Mouse (Mus musculus) hindbrain, embryonic 15.5 days (tissue): ENCODE data around the gene Nln. TPM values are rescaled to one million over a fixed set of nuclear protein-coding genes. Genes with fewer than 3 reads are reported as not detected.

Experiments
- ATAC-seq: fragments of 200-750 bp; cut with Nextera tagmentation; 2 replicates; pipeline ENCODE4 v1.8.0; 2017; ENCODE audit warnings: low read depth, moderate number of reproducible peaks, moderate TSS enrichment; ENCODE audit not compliant: low FRiP score
- H3K27ac ChIP-seq: fragments of 300-500 bp; sonication (generic); replicated peaks from 2 replicates; pipeline ENCODE4 v1.5.1; 2015; ENCODE audit warnings: mild to moderate bottlenecking, inconsistent platforms
- H3K27me3 ChIP-seq: fragments of 300-500 bp; sonication (generic); 2 replicates; pipeline ENCODE4 v1.6.1; 2015; ENCODE audit warnings: control low read depth, inconsistent platforms
- H3K36me3 ChIP-seq: fragments of 300-500 bp; sonication (generic); 2 replicates; pipeline ENCODE4 v1.6.1; 2015; ENCODE audit warnings: control low read depth, inconsistent platforms
- H3K4me1 ChIP-seq: fragments of 300-500 bp; sonication (generic); replicated peaks from 2 replicates; pipeline ENCODE4 v1.6.1; 2015; ENCODE audit warnings: control low read depth, inconsistent platforms
- H3K4me2 ChIP-seq: fragments of 300-500 bp; sonication (generic); 2 replicates; pipeline ENCODE4 v1.6.1; 2015; ENCODE audit warnings: moderate library complexity, mild to moderate bottlenecking, inconsistent platforms
- H3K4me3 ChIP-seq: fragments of 300-500 bp; sonication (generic); 2 replicates; pipeline ENCODE4 v1.5.1; 2015; ENCODE audit warnings: mild to moderate bottlenecking, inconsistent platforms
- H3K9ac ChIP-seq: fragments of 300-500 bp; sonication (generic); 2 replicates; pipeline ENCODE4 v1.6.1; 2015; ENCODE audit warnings: inconsistent platforms
- H3K9me3 ChIP-seq: fragments of 300-500 bp; sonication (generic); 2 replicates; pipeline ENCODE4 v1.6.1; 2016; ENCODE audit warnings: control low read depth, inconsistent platforms
- WGBS: fragments of 180-500 bp; shearing (Covaris S2); methylation state at CpG from one replicate; pipeline ENCODE4 v1.1.7; 2015; 5-methylcytosine and 5-hydroxymethylcytosine counted together
- polyA plus RNA-seq: library from polyadenylated mRNA; unstranded; fragments of >200 nt; fragmentation: Nextera tagmentation; extraction: Ambion mirVana; gene quantifications from 2 replicates; pipeline ENCODE4 v1.2.1, GENCODE M21; 2015

Nln gene
- polyA plus RNA-seq, 1 experiment from 2014 or later = 64.6 TPM

DNA sequence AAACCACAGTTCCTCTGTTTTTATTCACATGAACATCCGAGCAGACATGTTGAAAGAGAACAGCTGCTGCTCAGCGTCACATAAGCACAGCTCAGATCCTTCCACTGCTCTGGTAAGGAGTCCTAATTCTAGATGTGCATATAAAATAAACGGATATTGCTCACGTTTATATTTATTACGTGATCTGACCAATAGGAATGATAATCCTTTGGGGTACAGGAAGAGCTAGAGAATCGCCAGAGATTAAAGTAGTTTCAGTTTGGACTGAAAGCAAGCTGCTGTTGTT lies 83.8 kb downstream of the Nln start:
- Histone ChIP-seq H3K27me3 (no peaks in the 10 kb centered on the region), H3K27ac (peak overlapping the region; percentile 54; the same call in 1 of the 2 replicates), H3K9ac (no peak overlapping the region), H3K4me2 (no peak overlapping the region), H3K36me3 (peaks cover 6% of the 10 kb centered on the region), H3K4me3 (no peak overlapping the region), H3K9me3 (no peaks in the 10 kb centered on the region), H3K4me1 (peaks cover 9% of the 10 kb centered on the region; the same call in 1 of the 2 replicates)
- no peak for ATAC-seq
- WGBS = 78% methylated on average over 6 of the region's 6 CpGs

DNA sequence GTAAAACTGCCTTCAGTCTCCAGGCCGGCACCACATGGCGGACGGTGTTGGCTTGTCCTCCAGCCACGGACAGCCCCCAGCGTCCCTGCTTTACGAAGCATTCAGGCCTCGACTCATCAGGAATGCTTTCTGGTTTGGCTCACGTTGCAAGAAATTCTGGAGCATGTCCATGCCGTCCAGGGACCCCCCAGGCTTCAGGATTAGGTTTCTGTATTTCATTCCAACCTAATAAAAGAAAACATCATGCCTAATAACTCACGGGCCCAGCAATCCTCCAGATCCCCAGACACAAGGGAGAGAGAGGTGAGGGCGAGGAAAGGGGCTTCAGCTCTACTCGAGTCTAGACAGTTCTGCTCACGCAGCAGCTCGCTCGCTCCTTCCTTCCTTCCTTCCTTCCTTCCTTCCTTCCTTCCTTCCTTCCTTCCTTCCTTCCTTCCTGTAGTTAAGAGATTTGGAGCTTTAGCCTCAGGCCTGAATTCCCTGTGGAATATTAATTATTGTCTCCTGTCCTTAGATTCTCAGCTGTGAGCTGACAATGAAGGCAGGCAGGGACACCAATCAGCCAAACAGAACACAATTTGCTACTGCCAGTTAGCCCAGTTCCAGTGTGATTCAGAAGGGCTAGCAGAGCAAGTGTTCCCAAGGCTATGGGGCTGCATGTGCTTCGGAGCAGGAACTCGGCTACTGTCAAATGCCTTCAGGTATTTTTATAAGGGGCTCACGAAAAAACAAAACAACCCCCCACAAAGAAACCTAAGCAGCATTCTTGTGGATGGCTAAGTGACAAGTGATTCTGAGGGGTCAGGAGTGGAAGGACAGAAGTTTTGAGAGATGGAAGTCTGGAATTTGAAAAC lies 84.3 kb downstream of the Nln start:
- Histone ChIP-seq H3K27ac (peak overlapping the region; percentile 54), H3K9me3 (no peaks in the 10 kb centered on the region), H3K27me3 (no peaks in the 10 kb centered on the region), H3K9ac (no peak overlapping the region), H3K4me3 (no peak overlapping the region), H3K4me2 (no peak overlapping the region), H3K36me3 (peaks cover 8% of the 10 kb centered on the region), H3K4me1 (peaks cover 9% of the 10 kb centered on the region; the same call in 1 of the 2 replicates)
- no peak; the same call in 1 of the 2 replicates for ATAC-seq
- 43% methylated on average over 18 of the region's 18 CpGs for WGBS

DNA sequence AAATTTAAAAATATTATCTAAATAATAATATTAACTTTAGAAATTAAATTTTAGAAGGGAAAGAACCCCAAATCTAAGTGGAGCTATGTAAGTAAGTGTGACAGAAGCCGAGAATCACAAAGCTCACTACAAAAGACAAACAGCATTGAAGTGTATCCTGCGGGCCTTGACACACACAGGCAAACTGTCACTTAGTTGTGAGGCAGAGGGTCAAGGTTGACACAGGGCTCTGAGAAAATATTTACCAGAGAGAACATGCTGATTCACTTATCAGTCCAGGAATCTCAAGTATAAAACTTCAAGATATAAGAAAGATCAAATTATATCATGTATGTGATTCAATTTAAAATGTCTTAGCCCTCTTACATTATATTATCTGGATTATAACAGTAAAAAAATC lies 85.1 kb downstream of the Nln start:
- H3K27me3 ChIP-seq = no peaks in the 10 kb centered on the region
- H3K4me3 ChIP-seq = no peak overlapping the region
- H3K4me1 ChIP-seq = peaks cover 9% of the 10 kb centered on the region; the same call in 1 of the 2 replicates
- no peak overlapping the region for H3K9ac ChIP-seq
- no peak overlapping the region for H3K27ac ChIP-seq
- 75% methylated on average over 2 of the region's 2 CpGs for WGBS
- no peak for ATAC-seq
- no peaks in the 10 kb centered on the region for H3K9me3 ChIP-seq
- peaks cover 11% of the 10 kb centered on the region for H3K36me3 ChIP-seq
- no peak overlapping the region for H3K4me2 ChIP-seq

DNA sequence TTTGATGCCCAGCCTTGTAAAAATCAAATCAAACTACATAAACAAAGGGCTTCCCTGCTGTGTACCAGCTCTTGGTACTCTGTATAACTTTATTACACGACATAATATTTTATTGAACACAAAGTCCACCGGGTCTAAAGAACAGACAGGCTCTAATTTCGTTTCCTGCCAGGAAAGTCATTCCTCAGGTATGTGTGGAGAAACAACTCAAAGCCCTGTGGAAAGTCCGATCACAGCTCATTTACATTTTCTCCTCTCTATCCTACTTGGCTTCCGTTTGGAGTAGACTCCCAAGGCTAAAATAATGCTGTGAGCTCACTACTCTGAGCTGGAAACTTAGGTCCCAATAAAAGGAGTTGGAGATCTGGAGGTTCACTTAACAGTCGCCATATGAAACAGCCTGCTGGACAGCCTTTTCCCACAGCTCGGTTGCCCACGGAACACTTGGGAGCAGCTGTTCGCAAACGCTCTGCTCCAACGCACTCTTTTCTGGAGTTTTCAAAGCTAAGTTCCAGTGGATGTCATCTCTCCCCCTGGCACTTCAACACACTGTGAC lies 86.0 kb downstream of the Nln start:
- no peak overlapping the region for H3K4me2 ChIP-seq
- no peaks in the 10 kb centered on the region for H3K9me3 ChIP-seq
- no peak overlapping the region for H3K27ac ChIP-seq
- H3K9ac ChIP-seq = no peak overlapping the region
- no peaks in the 10 kb centered on the region for H3K27me3 ChIP-seq
- no peak overlapping the region for H3K4me3 ChIP-seq
- WGBS = 68% methylated on average over 11 of the region's 11 CpGs
- peaks cover 11% of the 10 kb centered on the region for H3K36me3 ChIP-seq
- ATAC-seq = no peak
- H3K4me1 ChIP-seq = peaks cover 9% of the 10 kb centered on the region; the same call in 1 of the 2 replicates

DNA sequence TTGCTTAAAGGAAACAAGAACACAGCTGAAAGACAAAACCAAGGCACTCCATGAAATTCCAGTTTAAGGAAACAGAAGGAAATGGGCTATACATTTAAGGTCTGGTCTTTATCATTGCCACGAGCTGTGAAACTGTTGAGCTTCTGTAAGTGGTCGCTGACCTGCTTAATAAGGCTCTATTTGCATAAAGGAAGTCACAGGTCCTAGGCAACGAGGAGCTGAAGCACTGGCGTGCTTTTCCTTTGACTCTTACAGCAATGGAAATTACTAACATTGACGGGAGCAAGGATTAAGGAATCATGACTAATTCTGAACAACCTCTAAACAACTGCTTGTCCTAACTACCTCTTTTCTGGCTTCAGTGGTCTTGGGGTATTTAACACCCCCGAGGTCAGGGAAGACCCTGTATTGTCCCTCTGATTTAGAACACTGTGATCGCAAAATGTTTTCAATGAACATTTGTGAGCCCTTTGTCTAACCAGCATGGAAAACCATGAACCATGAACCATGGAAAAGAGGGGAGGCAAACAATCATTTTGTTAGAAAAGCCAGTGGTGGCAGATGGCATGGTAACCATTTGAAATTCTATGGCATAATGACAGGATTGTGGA lies 90.8 kb downstream of the Nln start:
- Histone ChIP-seq H3K27me3 (0 out of 2 replicates have a peak, but pooled peaks cover 3% of the 10 kb centered on the region), H3K27ac (no peak overlapping the region), H3K9ac (no peak overlapping the region), H3K36me3 (peaks cover 6% of the 10 kb centered on the region; the same call in 1 of the 2 replicates), H3K4me2 (no peak overlapping the region), H3K4me3 (no peak overlapping the region), H3K9me3 (no peaks in the 10 kb centered on the region), H3K4me1 (no peaks in the 10 kb centered on the region)
- ATAC-seq = no peak
- WGBS = 14% methylated on average over 7 of the region's 7 CpGs

DNA sequence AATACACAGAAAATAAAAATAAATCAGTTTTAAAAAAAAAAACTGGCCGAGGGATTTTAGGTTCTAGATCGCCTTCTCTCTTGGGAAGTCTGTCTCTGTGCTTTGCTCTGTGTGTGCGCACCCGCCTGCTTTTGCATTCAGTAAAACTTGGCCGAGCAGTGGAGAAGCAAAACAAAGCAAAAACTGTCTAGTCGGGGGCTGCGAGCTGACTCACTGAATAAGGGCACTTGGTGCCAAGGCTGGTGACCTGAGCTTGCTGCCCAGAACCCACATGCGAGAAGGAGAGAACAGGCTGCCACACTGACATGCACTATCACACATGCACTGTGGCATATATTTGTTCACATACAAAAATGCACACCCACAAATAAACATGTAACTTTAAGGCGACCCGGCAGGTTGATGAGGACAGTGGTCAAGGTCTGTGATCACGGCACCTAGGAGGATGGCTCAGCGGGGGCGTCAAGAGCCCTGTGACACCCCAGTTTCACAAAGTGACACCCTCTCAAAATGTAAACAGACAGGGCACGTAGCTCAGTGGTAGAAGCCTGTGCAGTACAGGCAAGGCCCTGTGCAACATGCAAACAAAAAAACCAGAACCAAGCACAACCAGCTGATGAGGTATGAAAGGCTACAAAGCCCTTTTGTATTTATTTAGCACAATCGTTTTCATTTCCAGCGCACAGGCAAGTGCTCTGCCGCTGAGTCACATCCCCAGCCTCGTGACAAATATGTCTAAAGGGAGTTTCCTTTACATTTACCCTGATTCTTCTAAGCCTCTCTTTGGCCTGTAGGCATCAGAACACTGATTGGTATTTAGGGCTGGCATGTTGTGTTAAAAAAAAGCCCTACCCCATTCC lies 93.9 kb downstream of the Nln start:
- Histone ChIP-seq H3K36me3 (0 out of 2 replicates have a peak, but pooled peaks cover 5% of the 10 kb centered on the region), H3K4me2 (no peak overlapping the region), H3K9ac (no peak overlapping the region), H3K27ac (no peak overlapping the region), H3K27me3 (0 out of 2 replicates have a peak, but pooled peaks cover 3% of the 10 kb centered on the region), H3K9me3 (no peaks in the 10 kb centered on the region), H3K4me1 (no peaks in the 10 kb centered on the region), H3K4me3 (no peak overlapping the region)
- ATAC-seq = no peak; the same call in 1 of the 2 replicates
- 84% methylated on average over 18 of the region's 18 CpGs for WGBS

DNA sequence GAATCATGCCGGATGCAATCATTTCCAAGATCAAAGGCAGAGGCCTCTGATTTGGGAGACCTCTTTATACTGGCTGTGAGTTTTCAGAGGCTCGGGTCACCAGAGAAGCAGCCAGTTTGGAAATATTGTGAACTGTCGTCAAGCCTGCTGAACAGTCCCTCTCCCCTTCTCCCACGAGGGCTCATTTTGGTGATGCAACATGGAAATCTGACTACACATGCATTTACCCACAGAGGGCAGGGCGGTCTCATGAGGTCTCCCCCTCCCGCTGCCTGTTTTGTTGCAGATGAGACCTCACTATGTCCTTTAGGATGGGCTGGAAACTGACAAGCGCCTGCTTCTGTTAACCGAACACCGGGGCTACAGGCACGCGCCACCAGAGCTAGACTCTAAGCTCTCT lies 95.4 kb downstream of the Nln start:
- no peaks in the 10 kb centered on the region for H3K9me3 ChIP-seq
- 85% methylated on average over 11 of the region's 11 CpGs for WGBS
- no peaks in the 10 kb centered on the region for H3K36me3 ChIP-seq
- H3K4me2 ChIP-seq = no peak overlapping the region
- no peak for ATAC-seq
- H3K4me1 ChIP-seq = no peaks in the 10 kb centered on the region
- no peak overlapping the region for H3K27ac ChIP-seq
- no peak overlapping the region for H3K4me3 ChIP-seq
- H3K27me3 ChIP-seq = 0 out of 2 replicates have a peak, but pooled peaks cover 3% of the 10 kb centered on the region
- no peak overlapping the region for H3K9ac ChIP-seq

DNA sequence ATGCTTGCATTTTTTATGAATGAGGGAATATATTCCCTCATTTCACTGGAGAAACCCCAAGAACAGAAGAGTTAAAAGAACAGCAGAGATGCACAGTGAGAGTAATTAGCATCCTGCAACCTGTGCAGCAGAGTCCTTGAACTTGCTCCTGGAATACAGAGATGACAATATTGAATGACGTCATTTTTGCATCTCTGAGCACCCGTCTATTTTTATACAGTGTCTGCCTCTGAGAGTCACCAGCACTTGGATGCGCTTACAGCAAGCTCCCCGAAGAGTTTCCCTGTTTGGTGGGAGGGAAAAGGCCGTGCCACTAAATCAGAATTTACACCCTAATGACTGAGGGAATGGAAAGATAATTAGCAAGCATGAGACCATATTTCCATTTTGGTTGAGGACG lies 96.0 kb downstream of the Nln start:
- Histone ChIP-seq H3K4me1 (no peaks in the 10 kb centered on the region), H3K27ac (no peak overlapping the region), H3K36me3 (no peaks in the 10 kb centered on the region), H3K9ac (no peak overlapping the region), H3K4me2 (no peak overlapping the region), H3K9me3 (no peaks in the 10 kb centered on the region), H3K4me3 (no peak overlapping the region), H3K27me3 (0 out of 2 replicates have a peak, but pooled peaks cover 3% of the 10 kb centered on the region)
- WGBS = 59% methylated on average over 6 of the region's 6 CpGs
- no peak for ATAC-seq

DNA sequence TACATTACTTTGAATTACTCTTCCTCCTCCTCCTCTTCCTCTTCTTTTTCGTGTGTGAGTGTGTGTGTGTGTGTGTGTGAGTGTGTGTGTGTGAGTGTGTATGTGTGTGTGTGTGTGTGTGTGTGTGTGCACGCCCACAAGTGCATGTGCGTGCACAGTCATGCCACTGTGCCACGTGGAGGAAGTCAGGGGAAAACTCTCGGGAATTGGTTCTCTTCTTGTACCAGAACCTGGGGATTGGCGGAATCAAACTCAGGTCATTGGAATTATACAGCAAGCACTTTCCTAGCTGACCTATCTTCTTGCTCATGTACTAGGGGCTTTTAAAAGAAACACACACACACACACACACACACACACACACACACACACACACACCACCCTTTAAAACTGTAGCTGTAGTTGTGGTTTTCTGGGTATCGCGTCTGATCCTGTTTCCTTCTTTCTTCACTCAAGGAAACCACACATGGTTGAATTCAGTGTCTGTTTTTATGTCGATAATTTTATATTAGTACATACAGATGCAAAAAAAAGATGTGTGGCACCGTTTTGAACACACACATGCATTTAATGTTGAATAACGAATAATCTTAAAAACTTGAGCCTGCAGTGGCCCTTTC lies 97.1 kb downstream of the Nln start:
- H3K36me3 ChIP-seq = no peaks in the 10 kb centered on the region
- H3K4me3 ChIP-seq = no peak overlapping the region
- H3K27ac ChIP-seq = no peak overlapping the region
- no peak for ATAC-seq
- no peak overlapping the region for H3K9ac ChIP-seq
- no peaks in the 10 kb centered on the region for H3K4me1 ChIP-seq
- H3K4me2 ChIP-seq = no peak overlapping the region
- 93% methylated on average over 11 of the region's 11 CpGs for WGBS
- H3K9me3 ChIP-seq = no peaks in the 10 kb centered on the region
- H3K27me3 ChIP-seq = 0 out of 2 replicates have a peak, but pooled peaks cover 3% of the 10 kb centered on the region

DNA sequence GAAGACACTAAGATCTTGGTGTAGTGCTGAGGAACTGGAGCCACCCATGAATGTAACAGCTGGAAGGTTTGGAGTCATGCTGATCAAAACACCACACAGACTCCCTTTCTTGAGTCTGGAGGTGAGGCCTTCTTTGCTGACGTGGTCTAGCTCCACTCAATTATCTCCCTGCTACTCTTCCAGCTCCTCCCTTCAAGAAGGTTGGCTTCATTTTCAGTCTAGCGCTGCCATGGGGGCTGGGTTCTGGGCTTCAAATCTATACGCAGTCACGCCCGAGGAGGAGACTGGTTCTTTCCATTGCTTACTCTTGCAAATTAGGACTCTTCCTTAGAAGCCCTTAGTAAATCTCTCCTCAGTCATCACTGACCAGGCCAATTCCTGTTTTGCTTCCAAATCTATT lies 98.1 kb downstream of the Nln start:
- Histone ChIP-seq H3K27ac (no peak overlapping the region), H3K4me1 (no peaks in the 10 kb centered on the region), H3K27me3 (no peaks in the 10 kb centered on the region), H3K9ac (no peak overlapping the region), H3K9me3 (no peaks in the 10 kb centered on the region), H3K4me3 (no peak overlapping the region), H3K4me2 (no peak overlapping the region), H3K36me3 (no peaks in the 10 kb centered on the region)
- no peak for ATAC-seq
- WGBS = 89% methylated on average over 5 of the region's 5 CpGs

DNA sequence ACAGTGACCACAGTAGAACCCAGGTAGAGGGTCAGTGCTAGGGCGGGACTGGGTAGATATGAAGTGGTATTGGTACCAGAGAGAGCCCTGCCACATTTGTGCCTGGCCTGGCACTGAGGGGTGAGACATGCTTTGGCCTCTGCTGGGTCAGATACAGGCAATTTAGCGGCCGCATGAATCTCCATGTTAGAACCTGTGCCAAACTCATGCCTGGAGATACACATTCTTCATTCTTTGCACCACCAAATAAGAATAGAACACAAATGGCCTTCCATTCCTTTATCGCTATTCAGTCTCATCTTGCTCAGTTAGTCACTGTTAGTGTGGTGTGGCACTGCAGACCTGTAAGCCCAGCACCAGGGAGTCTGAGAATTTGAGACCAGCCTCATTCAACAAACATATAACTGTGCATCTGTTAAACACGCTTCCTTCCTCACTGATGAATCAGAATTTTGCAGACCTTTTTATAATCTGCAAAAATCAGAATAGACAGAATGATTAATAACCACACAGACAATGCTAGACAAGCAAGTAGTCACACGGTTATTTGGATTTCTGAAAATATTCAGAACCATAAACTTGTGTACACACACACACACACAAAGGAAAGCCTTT lies 104.1 kb downstream of the Nln start:
- Histone ChIP-seq H3K9me3 (no peaks in the 10 kb centered on the region), H3K9ac (no peak overlapping the region), H3K36me3 (no peaks in the 10 kb centered on the region), H3K27me3 (no peaks in the 10 kb centered on the region), H3K27ac (no peak overlapping the region), H3K4me1 (no peaks in the 10 kb centered on the region), H3K4me2 (no peak overlapping the region), H3K4me3 (no peak overlapping the region)
- no peak for ATAC-seq
- 88% methylated on average over 6 of the region's 6 CpGs for WGBS
